Mouse (Mus musculus): ENCODE data around the gene Tpp2.

Gene Tpp2

GRCm38 (mm10) chr1:43933488-43934415, at the start of gene Tpp2:
Tpp2 (plus strand) TSS chr1:43933647.
- peak; percentile 95 for DNase-seq (ENCODE audit: low spot score)

DNA sequence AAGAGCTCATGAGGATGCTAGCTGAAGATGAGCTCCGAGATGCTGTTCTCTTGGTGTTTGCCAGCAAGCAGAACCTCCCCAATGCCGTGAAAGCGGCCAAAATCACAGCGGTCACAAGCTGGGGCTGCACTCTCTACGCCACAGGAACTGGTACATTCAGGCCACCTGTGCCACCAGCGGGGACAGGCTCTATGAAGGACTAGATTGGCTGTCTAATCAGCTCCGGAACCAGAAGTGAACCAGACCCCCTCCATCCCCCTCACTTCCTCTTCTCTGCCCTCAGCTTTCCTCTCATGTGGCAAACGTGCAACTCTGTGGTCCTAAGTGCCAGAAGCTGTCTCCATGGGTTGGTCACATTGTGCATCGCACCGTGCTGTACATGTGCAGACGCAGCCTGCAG, 45.1 kb upstream of the Tpp2 start:
- DNase-seq (ENCODE audit: low spot score), result peak; percentile 62

DNA sequence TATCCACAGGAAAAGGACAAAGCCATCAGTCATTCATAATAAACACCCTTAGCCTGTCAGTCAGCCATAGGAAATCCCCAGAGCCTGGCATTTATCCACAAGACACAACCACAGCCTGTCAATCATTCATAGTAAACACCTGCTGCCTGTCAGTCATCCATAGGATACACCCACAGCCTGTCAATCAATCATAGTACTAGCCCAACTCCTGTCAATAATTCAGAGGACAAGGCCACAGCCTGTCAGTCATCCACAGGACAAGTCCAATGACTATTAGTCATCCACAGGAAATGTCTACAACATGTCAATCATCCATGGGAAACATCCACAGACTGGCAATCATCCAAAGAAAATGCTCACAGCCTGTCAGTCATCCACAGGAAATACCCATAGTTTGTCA, 37.7 kb upstream of the Tpp2 start:
- no peak for DNase-seq (ENCODE audit: low spot score)

DNA sequence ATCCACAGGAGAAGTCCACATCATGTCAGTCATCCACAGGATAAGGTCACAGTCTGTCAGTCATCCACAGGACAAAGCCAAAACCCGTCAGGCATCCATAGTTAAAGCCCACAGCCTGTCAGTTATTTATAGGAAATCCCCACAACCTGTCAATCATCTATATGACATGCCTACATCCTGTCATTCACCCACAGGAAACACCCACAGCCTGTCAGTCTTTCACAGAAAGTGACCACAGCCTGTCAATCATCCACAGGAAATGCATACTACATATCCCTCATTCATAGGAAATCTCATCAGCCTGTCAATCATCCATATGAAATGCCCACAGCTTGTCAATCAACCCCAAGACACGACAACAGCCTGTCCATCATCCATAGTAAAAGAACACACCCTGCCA, 36.3 kb upstream of the Tpp2 start:
- peak; percentile 86 for DNase-seq (ENCODE audit: low spot score)

DNA sequence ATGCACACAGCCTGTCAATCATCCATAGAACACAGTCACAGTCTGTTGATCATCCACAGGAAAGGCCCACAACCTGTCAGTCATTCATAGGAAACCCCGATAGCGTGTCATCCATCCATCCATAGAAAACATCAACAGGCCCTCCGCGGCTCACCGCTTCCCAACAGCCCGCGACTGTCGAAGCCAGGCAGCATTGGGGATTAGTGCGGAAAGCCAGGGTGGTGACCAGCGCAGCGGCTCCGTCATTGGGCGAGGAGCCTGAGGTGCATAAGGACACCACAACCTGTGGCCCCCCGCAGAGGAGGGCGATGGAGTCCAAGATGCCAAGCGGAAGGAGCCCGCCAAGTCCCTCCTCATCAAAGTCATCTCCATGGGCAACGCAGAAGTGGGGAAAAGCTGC, 35.5 kb upstream of the Tpp2 start:
- no peak for DNase-seq (ENCODE audit: low spot score)

DNA sequence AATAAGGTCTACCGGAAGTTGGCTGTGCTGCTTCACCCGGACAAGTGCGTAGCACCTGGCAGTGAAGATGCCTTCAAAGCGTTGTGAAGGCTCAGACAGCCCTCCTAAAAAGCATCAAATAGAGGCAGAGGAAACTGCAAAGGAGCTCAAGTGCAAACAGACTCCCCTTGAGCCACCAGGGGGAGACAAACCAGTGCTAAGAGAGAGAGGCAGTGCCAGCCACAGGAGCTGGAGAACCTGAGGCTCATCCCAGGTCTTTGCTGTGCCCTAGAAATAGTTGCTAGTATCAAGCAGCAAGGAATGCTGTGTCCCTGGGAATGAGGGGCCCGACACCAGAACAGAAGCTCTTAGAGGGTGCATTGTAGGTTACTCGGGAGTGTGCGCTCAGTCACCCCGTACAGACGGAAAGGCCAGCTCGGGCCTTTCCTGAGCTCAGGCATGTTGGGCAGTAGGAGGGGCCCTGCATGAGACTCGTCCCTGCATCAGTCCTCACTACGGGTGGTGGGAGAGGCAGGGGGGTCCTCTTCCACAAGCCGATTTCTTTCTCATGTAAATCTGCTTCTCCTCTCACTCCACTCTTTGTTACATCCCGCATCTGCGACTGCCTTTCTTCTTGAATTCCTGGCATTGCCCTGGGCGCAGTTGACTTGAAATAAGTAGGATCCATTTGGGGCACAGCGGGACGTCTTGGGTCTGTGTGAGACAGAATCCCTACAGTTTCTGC, 34.3 kb upstream of the Tpp2 start:
- peak; percentile 76 for DNase-seq (ENCODE audit: low spot score)

DNA sequence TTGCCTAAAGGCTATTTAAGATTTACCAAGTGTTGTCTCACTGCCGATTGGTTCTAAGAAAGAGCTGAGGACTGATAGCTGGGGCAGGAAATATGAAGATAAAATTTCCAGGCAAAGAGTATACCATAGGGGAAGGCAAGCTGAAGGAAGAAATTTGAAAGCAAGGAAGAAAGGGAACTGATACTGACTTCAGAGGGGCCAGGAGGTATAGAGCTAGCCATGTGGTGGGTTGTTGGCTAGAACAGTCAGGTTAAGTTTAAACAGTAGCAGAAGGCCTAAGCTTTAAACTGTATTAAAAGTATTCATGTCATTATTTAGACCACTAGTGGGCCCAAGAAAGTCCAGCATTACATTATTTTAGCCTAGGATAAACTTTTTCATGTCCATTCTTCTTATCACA, 31.0 kb upstream of the Tpp2 start:
- DNase-seq (ENCODE audit: low spot score), result no peak

- DNase-seq (ENCODE audit: low spot score), result no peak
These were observed 30.6 kb upstream of the Tpp2 start for GRCm38 (mm10) chr1:43902855-43903254.

GRCm38 (mm10) chr1:43915428-43915827, 18.0 kb upstream of the Tpp2 start:
- no peak for DNase-seq (ENCODE audit: low spot score)

GRCm38 (mm10) chr1:43916854-43917253, 16.6 kb upstream of the Tpp2 start:
- no peak for DNase-seq (ENCODE audit: low spot score)

DNA sequence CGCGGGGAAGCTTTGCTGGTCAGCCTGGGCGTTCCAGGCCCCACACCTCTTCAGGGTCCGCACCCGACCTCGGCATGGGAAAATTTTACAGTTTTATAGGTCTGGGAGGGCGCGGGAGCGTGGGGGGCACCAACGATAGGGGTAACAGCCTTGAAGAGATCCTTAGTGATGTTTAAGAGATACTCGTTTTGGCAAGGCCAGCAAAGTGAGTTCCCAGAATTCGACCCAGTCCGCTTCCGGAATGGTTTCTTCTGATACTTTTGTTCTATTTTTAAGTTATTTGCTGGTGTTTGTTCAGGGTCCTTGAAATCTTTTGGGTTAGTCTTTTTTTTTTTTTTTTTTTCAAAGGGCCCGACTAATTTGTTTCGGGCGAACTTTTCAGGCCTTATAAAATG, 966 bp downstream of the Tpp2 start:
- peak; percentile 20 for DNase-seq (ENCODE audit: low spot score)

DNA sequence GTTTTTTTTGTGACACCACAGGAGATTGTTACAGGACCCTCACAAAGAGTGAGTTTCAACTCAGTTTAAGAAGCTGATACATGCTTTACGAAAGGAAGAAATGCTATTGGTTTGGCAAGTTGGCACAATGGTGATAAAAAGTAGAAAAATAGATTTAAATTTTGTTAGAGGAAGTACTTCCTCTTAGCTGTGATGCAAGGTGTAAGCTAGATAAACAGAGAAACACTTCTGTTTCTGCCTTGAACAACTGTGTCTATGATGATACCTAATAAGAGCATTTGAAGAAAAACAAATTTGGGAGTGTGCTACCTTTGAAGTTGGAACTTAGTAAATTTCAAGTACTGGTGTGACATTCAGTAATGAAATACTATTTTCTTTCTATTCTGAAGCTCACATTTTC, 5.9 kb downstream of the Tpp2 start:
- DNase-seq (ENCODE audit: low spot score), result no peak

DNA sequence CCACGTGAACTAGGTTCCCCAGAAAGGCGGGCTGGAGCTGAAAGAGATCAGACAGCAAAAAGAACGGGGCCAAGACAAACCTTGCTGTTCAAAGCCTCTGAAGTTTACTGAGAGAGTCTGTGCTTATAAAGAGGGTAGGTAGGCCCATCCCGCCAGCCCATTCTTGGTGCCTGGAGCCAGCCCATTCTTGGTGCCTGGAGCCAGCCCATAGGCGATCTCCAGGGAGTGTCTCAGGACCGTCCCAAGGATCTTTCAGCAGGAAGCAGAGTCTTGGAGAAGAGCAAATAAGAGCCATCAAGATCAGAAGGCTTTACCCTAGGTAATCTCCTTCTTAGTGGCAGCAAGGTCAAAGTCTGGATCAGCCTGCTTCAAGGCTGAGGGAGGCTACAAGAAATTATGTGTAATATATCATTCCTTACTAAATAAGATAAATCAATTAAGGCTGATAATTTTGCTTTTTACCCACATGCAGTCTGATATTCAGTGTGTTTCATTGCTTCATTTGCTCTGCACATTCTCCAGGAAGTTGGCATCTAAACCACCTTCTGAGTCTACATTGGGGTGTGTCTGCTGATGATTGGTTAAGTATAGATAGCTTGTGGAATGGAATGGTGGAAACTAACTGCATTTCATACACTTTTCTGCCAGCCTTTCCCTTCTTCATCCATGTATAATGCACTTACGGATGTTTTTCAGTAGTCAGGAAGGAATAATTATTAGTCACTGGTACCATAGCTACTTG, 8.2 kb downstream of the Tpp2 start:
- DNase-seq (ENCODE audit: low spot score), result no peak

DNA sequence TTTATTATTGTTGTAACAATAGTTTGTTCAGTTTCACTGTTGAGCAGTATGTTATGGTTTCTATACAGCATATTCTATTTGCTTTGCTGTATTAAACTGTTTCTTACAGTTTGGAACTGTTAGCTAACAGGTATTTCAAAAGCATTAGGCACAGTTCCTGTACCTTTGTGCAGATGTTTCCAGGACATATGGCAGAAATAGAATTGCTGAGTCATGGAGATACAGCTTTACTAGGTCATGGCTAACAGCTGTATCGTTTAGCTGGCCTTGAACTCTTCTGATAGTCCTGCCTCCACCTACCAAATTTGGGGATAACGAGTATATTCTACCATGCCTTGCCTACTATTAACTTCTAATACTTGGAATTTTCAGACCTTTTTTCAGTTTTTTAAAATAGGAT, 9.4 kb downstream of the Tpp2 start:
- DNase-seq (ENCODE audit: low spot score), result no peak

GRCm38 (mm10) chr1:43953679-43954078, 20.2 kb downstream of the Tpp2 start:
- no peak for DNase-seq (ENCODE audit: low spot score)

GRCm38 (mm10) chr1:43964381-43964780, 30.9 kb downstream of the Tpp2 start:
- DNase-seq (ENCODE audit: low spot score), result no peak

- DNase-seq (ENCODE audit: low spot score), result no peak
These were observed 33.3 kb downstream of the Tpp2 start for GRCm38 (mm10) chr1:43966756-43967155.

DNA sequence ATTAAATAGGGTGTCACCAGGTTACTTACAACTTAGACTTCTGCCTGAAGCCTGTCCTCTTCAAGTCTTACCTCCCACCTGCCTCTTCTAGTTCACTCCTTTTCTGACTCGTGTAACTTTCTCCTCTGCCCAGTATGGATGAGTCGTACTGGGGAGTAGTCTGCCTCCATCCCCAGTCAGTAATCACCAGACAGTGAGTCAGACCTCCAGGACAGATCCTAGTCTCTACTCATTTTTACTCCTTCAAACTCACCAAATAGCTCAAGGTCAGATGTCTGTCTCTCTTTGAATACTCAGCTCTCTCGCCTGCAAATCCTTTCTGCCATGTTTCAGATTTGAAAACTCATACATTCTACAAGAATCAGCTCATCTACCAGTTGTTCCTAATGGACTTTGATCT, 35.9 kb downstream of the Tpp2 start:
- no peak for DNase-seq (ENCODE audit: low spot score)

GRCm38 (mm10) chr1:43971089-43971488, 37.6 kb downstream of the Tpp2 start:
- DNase-seq (ENCODE audit: low spot score), result no peak

DNA sequence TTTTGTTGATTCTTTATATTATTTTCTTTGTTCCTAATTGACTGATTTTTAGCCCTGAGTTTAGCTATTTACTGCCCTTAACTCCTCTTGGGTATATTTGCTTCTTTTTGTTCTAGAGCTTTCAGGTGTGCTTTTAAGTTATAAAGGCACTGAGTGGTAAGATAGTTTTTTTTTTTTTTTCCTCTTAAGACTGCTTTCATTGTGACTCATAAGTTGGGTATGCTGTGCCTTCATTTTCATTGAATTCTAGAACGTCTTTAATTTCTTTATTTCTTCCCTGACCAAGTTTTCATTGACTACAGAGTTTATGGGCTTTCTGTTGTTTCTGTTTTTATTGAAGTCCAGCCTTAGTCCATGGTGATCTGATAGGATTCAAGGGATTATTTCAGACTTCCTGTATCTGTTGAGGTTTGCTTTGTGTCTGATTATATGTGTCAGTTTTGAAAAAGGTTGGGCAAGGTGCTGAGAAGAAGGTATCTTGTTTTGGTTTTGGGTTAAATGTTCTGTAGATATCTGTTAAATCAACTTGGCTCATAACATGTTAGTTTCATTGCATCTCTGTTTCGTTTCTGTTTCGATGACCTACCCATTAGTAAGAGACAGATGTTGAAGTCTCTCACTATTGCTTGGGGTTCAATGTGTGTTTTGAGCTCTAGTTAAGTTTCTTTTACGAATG, 63.6 kb downstream of the Tpp2 start:
- no peak for DNase-seq (ENCODE audit: low spot score)

DNA sequence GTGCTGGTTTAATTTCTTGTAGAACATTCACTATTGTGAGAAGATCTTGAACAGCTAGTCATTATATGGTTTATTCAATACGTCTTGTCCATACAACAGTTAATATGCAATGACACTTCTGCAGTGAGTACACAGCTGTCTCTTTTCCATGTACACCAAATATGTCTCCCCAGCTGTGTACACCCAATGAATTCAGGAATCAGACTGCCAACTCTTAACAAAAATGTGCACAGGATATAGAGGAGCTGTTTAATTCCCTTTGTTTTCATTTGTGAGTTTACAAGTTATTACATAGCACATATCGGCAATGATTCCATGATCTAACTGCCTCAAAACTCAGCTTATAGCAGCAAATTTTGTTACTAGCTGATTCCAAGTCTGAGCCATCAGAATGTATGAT, 71.1 kb downstream of the Tpp2 start:
- no peak for DNase-seq (ENCODE audit: low spot score)

- DNase-seq (ENCODE audit: low spot score), result no peak
These were observed 82.1 kb downstream of the Tpp2 start for GRCm38 (mm10) chr1:44015556-44015955.

Data from T-cell, adult 2 months (primary cell).